Mouse (Mus musculus) C2C12 (cell line): ENCODE data around the gene Nmnat3. TPM values are rescaled to one million over a fixed set of nuclear protein-coding genes. Genes with fewer than 3 reads are reported as not detected.

Experiments
- H3K27me3 ChIP-seq: one replicate; pipeline ENCODE4 v1.6.1; 2011; ENCODE audit not compliant: control insufficient read depth, insufficient read depth, insufficient read length
- H3K36me3 ChIP-seq: one replicate; pipeline ENCODE4 v1.6.1; 2011; ENCODE audit not compliant: control insufficient read depth, insufficient read depth
- H3K4me3 ChIP-seq: one replicate; pipeline ENCODE4 v1.5.1; 2011; ENCODE audit warnings: mild to moderate bottlenecking, control low read depth; ENCODE audit not compliant: poor library complexity, insufficient read depth, severe bottlenecking
- H3K79me2 ChIP-seq: one replicate; pipeline ENCODE4 v1.6.1; 2011; ENCODE audit not compliant: control insufficient read depth, insufficient read depth
- H3K79me3 ChIP-seq: one replicate; pipeline ENCODE4 v1.6.1; 2011; ENCODE audit warnings: low read depth, control low read depth
- H3ac ChIP-seq: one replicate; pipeline ENCODE3; 2011; ENCODE audit warnings: low read depth; ENCODE audit not compliant: control insufficient read depth, insufficient read length
- CEBPB ChIP-seq: IDR thresholded peaks from one replicate; pipeline ENCODE4 v1.6.1; 2011; ENCODE audit warnings: low read depth, mild to moderate bottlenecking, control low read depth, moderate library complexity
- CTCF ChIP-seq: IDR thresholded peaks from one replicate; pipeline ENCODE4 v1.5.1; 2011; ENCODE audit not compliant: control insufficient read depth, insufficient read depth, insufficient read length
- FOSL1 ChIP-seq: IDR thresholded peaks from one replicate; pipeline ENCODE4 v1.8.0; 2011; ENCODE audit warnings: mild to moderate bottlenecking, low read length; ENCODE audit not compliant: poor library complexity, insufficient read depth, severe bottlenecking
- MAX ChIP-seq: IDR thresholded peaks from one replicate; pipeline ENCODE4 v1.6.1; 2011; ENCODE audit warnings: mild to moderate bottlenecking, control low read depth
- MYOD1 ChIP-seq: IDR thresholded peaks from one replicate; pipeline ENCODE4 v1.6.1; 2011; ENCODE audit warnings: low read depth; ENCODE audit not compliant: control insufficient read depth, insufficient read length
- MYOG ChIP-seq: IDR thresholded peaks from one replicate; pipeline ENCODE4 v1.6.1; 2011; ENCODE audit not compliant: control insufficient read depth, insufficient read length; ENCODE audit errors: extremely low read depth
- USF1 ChIP-seq: IDR thresholded peaks from one replicate; pipeline ENCODE4 v1.6.1; 2011; ENCODE audit warnings: low read depth, mild to moderate bottlenecking, control low read depth, moderate library complexity
- polyA plus RNA-seq: library from polyadenylated mRNA; unstranded; fragments of >200 nt; fragmentation: generic; extraction: Trizol; gene quantifications from one replicate; pipeline ENCODE4 v1.2.1, GENCODE M21; 2012; ENCODE audit warnings: missing spikeins

Gene Nmnat3
- polyA plus RNA-seq, 1 experiment = 0.34 TPM

- no peak overlapping the region for H3ac ChIP-seq
- H3K79me2 ChIP-seq = no peaks in the 10 kb centered on the region
- no peaks in the 10 kb centered on the region for H3K27me3 ChIP-seq
- TF ChIP-seq FOSL1 (no peak), MYOD1 (no peak), MYOG (no peak), USF1 (no peak), CEBPB (no peak), MAX (no peak), CTCF (no peak)
- H3K4me3 ChIP-seq = no peak overlapping the region
- no peaks in the 10 kb centered on the region for H3K79me3 ChIP-seq
- H3K36me3 ChIP-seq = no peaks in the 10 kb centered on the region
These were observed 141.5 kb downstream of the Nmnat3 start for GRCm38 (mm10) chr9:98428783-98429182.

- no peak for TF ChIP-seq MYOG
- TF ChIP-seq USF1 = no peak
- no peak for TF ChIP-seq CTCF
- no peak for TF ChIP-seq MYOD1
- no peak for TF ChIP-seq CEBPB
- no peak for TF ChIP-seq FOSL1
- TF ChIP-seq MAX = no peak
- H3K79me2 ChIP-seq = no peaks in the 10 kb centered on the region
- H3K4me3 ChIP-seq = no peak overlapping the region
- H3K27me3 ChIP-seq = no peaks in the 10 kb centered on the region
- no peak overlapping the region for H3ac ChIP-seq
- no peaks in the 10 kb centered on the region for H3K36me3 ChIP-seq
- H3K79me3 ChIP-seq = no peaks in the 10 kb centered on the region
These were observed 142.6 kb downstream of the Nmnat3 start for GRCm38 (mm10) chr9:98429806-98430205.

GRCm38 (mm10) chr9:98430528-98430927 is 143.3 kb downstream of the Nmnat3 start:
- TF ChIP-seq CTCF = no peak
- TF ChIP-seq CEBPB = no peak
- no peak for TF ChIP-seq MYOD1
- no peak for TF ChIP-seq FOSL1
- no peak for TF ChIP-seq MAX
- no peak for TF ChIP-seq USF1
- no peak for TF ChIP-seq MYOG
- no peak overlapping the region for H3ac ChIP-seq
- no peaks in the 10 kb centered on the region for H3K79me2 ChIP-seq
- no peak overlapping the region for H3K4me3 ChIP-seq
- no peaks in the 10 kb centered on the region for H3K27me3 ChIP-seq
- H3K79me3 ChIP-seq = no peaks in the 10 kb centered on the region
- H3K36me3 ChIP-seq = no peaks in the 10 kb centered on the region

- H3ac ChIP-seq = no peak overlapping the region
- H3K27me3 ChIP-seq = no peaks in the 10 kb centered on the region
- TF ChIP-seq CTCF = no peak
- no peak for TF ChIP-seq MYOG
- TF ChIP-seq CEBPB = no peak
- no peak for TF ChIP-seq FOSL1
- no peak for TF ChIP-seq MYOD1
- TF ChIP-seq USF1 = no peak
- TF ChIP-seq MAX = no peak
- H3K79me2 ChIP-seq = no peaks in the 10 kb centered on the region
- H3K36me3 ChIP-seq = no peaks in the 10 kb centered on the region
- H3K4me3 ChIP-seq = no peak overlapping the region
- H3K79me3 ChIP-seq = no peaks in the 10 kb centered on the region
These were observed 145.8 kb downstream of the Nmnat3 start for GRCm38 (mm10) chr9:98433021-98433420.

GRCm38 (mm10) chr9:98433956-98434588 is 146.8 kb downstream of the Nmnat3 start:
- no peaks in the 10 kb centered on the region for H3K79me2 ChIP-seq
- no peak overlapping the region for H3ac ChIP-seq
- no peaks in the 10 kb centered on the region for H3K36me3 ChIP-seq
- H3K79me3 ChIP-seq = no peaks in the 10 kb centered on the region
- no peak overlapping the region for H3K4me3 ChIP-seq
- H3K27me3 ChIP-seq = no peaks in the 10 kb centered on the region
- no peak for TF ChIP-seq FOSL1

- Histone ChIP-seq H3K79me2 (no peaks in the 10 kb centered on the region), H3K4me3 (no peak overlapping the region), H3ac (no peak overlapping the region), H3K36me3 (no peaks in the 10 kb centered on the region), H3K79me3 (no peaks in the 10 kb centered on the region), H3K27me3 (no peaks in the 10 kb centered on the region)
- no peak for TF ChIP-seq USF1
- no peak for TF ChIP-seq FOSL1
- TF ChIP-seq CEBPB = no peak
- no peak for TF ChIP-seq MAX
- TF ChIP-seq CTCF = no peak
- no peak for TF ChIP-seq MYOG
- TF ChIP-seq MYOD1 = no peak
These were observed 150.6 kb downstream of the Nmnat3 start for GRCm38 (mm10) chr9:98437819-98438218.
